Mouse (Mus musculus): ENCODE results near the gene Pot1b.

Pot1b gene

GRCm38 (mm10) chr17:55711984-55712811 lies at the start of gene Pot1b:
Pot1b (minus strand) TSS chr17:55712628.
- DNase-seq (ENCODE audit: low spot score): peak; percentile 97

- DNase-seq (ENCODE audit: low spot score): no peak
Observed at GRCm38 (mm10) chr17:55751170-55751569, 38.7 kb upstream of the Pot1b start.

GRCm38 (mm10) chr17:55749786-55750185 lies 37.4 kb upstream of the Pot1b start, which contains the start of gene Adgre4:
Adgre4 (plus strand) TSS chr17:55749984.
- no peak for DNase-seq (ENCODE audit: low spot score)

GRCm38 (mm10) chr17:55736675-55737074 lies 24.2 kb upstream of the Pot1b start:
- no peak for DNase-seq (ENCODE audit: low spot score)

- no peak for DNase-seq (ENCODE audit: low spot score)
Observed at GRCm38 (mm10) chr17:55726193-55726592, 13.8 kb upstream of the Pot1b start.

GRCm38 (mm10) chr17:55722250-55722649 lies 9.8 kb upstream of the Pot1b start:
- no peak for DNase-seq (ENCODE audit: low spot score)

- no peak for DNase-seq (ENCODE audit: low spot score)
Observed at GRCm38 (mm10) chr17:55721270-55721669, 8.8 kb upstream of the Pot1b start.

GRCm38 (mm10) chr17:55702865-55703264 lies 9.6 kb downstream of the Pot1b start:
- no peak for DNase-seq (ENCODE audit: low spot score)

- peak; percentile 83 for DNase-seq (ENCODE audit: low spot score)
Observed at GRCm38 (mm10) chr17:55702161-55702820, 10.1 kb downstream of the Pot1b start.

- no peak for DNase-seq (ENCODE audit: low spot score)
Observed at GRCm38 (mm10) chr17:55699388-55699787, 13.0 kb downstream of the Pot1b start.

GRCm38 (mm10) chr17:55661099-55661498 lies 51.3 kb downstream of the Pot1b start:
- DNase-seq (ENCODE audit: low spot score): no peak

- DNase-seq (ENCODE audit: low spot score): no peak
Observed at GRCm38 (mm10) chr17:55625092-55625491, 87.3 kb downstream of the Pot1b start, which contains the start of gene Vmn2r118. Vmn2r118 (minus strand) TSS chr17:55625192.

All from layer of hippocampus, adult 11-12 months (tissue).